Mouse (Mus musculus) E14TG2a.4 (cell line): ENCODE results near the gene Adam22.

Experiments used
- H3K27me3 ChIP-seq: 2 replicates; pipeline ENCODE4 v1.6.1; 2014; ENCODE audit warnings: low read length, control low read depth; ENCODE audit not compliant: insufficient read depth
- H3K36me3 ChIP-seq: 2 replicates; pipeline ENCODE4 v1.6.1; 2014; ENCODE audit warnings: low read length, control low read depth; ENCODE audit not compliant: insufficient read depth
- H3K4me1 ChIP-seq: replicated peaks from 2 replicates; pipeline ENCODE4 v1.6.1; 2014; ENCODE audit warnings: low read depth, low read length, control low read depth
- H3K4me3 ChIP-seq: replicated peaks from 2 replicates; pipeline ENCODE4 v1.5.1; 2014; ENCODE audit warnings: mild to moderate bottlenecking, low read length
- H3K9me3 ChIP-seq: 2 replicates; pipeline ENCODE4 v1.6.1; 2014; ENCODE audit warnings: low read length, control low read depth
- CTCF ChIP-seq: conservative IDR thresholded peaks from 2 replicates; pipeline ENCODE4 v1.5.1; 2014; ENCODE audit warnings: low read length
- NANOG ChIP-seq: IDR thresholded peaks from 2 replicates; pipeline ENCODE4 v1.6.1; 2014; ENCODE audit warnings: borderline replicate concordance, low read length, mixed read lengths
- POU5F1 ChIP-seq: IDR thresholded peaks from 2 replicates; pipeline ENCODE4 v1.6.1; 2014; ENCODE audit warnings: low read length, borderline replicate concordance

Gene Adam22

GRCm38 (mm10) chr5:8120926-8121325, 247.0 kb downstream of the Adam22 start:
- Histone ChIP-seq H3K4me1 (no peaks in the 10 kb centered on the region), H3K4me3 (no peak overlapping the region), H3K27me3 (no peaks in the 10 kb centered on the region), H3K9me3 (0 out of 2 replicates have a peak, but pooled peaks cover 4% of the 10 kb centered on the region), H3K36me3 (no peaks in the 10 kb centered on the region)
- TF ChIP-seq NANOG (no peak), CTCF (no peak), POU5F1 (no peak)

- H3K4me3 ChIP-seq = no peak overlapping the region
- no peaks in the 10 kb centered on the region for H3K27me3 ChIP-seq
- H3K9me3 ChIP-seq = 0 out of 2 replicates have a peak, but pooled peaks cover 4% of the 10 kb centered on the region
- H3K4me1 ChIP-seq = no peaks in the 10 kb centered on the region
- TF ChIP-seq POU5F1 = no peak
- no peak for TF ChIP-seq NANOG
- TF ChIP-seq CTCF = no peak
- no peaks in the 10 kb centered on the region for H3K36me3 ChIP-seq
Observed at GRCm38 (mm10) chr5:8120087-8120486, 247.9 kb downstream of the Adam22 start.

GRCm38 (mm10) chr5:8116561-8117168, 251.3 kb downstream of the Adam22 start:
- no peaks in the 10 kb centered on the region for H3K4me1 ChIP-seq
- H3K4me3 ChIP-seq = no peak overlapping the region
- H3K36me3 ChIP-seq = no peaks in the 10 kb centered on the region
- H3K9me3 ChIP-seq = no peaks in the 10 kb centered on the region
- no peaks in the 10 kb centered on the region for H3K27me3 ChIP-seq
- no peak for TF ChIP-seq NANOG
- no peak for TF ChIP-seq CTCF
- no peak for TF ChIP-seq POU5F1

- Histone ChIP-seq H3K36me3 (no peaks in the 10 kb centered on the region), H3K4me1 (no peaks in the 10 kb centered on the region), H3K9me3 (no peaks in the 10 kb centered on the region), H3K4me3 (no peak overlapping the region), H3K27me3 (no peaks in the 10 kb centered on the region)
- TF ChIP-seq NANOG (no peak), CTCF (no peak), POU5F1 (no peak)
Observed at GRCm38 (mm10) chr5:8112246-8112645, 255.7 kb downstream of the Adam22 start.

- Histone ChIP-seq H3K27me3 (no peaks in the 10 kb centered on the region), H3K36me3 (no peaks in the 10 kb centered on the region), H3K4me1 (no peaks in the 10 kb centered on the region), H3K4me3 (no peak overlapping the region), H3K9me3 (no peaks in the 10 kb centered on the region)
- no peak for TF ChIP-seq CTCF
- TF ChIP-seq NANOG = no peak
- TF ChIP-seq POU5F1 = no peak
Observed at GRCm38 (mm10) chr5:8111691-8112090, 256.3 kb downstream of the Adam22 start.

GRCm38 (mm10) chr5:8095689-8096088, 272.3 kb downstream of the Adam22 start:
- no peak for TF ChIP-seq CTCF
- TF ChIP-seq NANOG = no peak
- TF ChIP-seq POU5F1 = no peak
- Histone ChIP-seq H3K4me1 (no peaks in the 10 kb centered on the region), H3K27me3 (no peaks in the 10 kb centered on the region), H3K9me3 (no peaks in the 10 kb centered on the region), H3K4me3 (no peak overlapping the region), H3K36me3 (no peaks in the 10 kb centered on the region)

- TF ChIP-seq NANOG = no peak
- TF ChIP-seq CTCF = no peak
- TF ChIP-seq POU5F1 = no peak
- Histone ChIP-seq H3K27me3 (no peaks in the 10 kb centered on the region), H3K4me3 (no peak overlapping the region), H3K36me3 (no peaks in the 10 kb centered on the region), H3K9me3 (no peaks in the 10 kb centered on the region), H3K4me1 (no peaks in the 10 kb centered on the region)
Observed at GRCm38 (mm10) chr5:8094921-8095320, 273.0 kb downstream of the Adam22 start.

- no peaks in the 10 kb centered on the region for H3K4me1 ChIP-seq
- no peak for TF ChIP-seq CTCF
- TF ChIP-seq NANOG = no peak
- TF ChIP-seq POU5F1 = no peak
- H3K9me3 ChIP-seq = no peaks in the 10 kb centered on the region
- no peaks in the 10 kb centered on the region for H3K36me3 ChIP-seq
- H3K4me3 ChIP-seq = no peak overlapping the region
- no peaks in the 10 kb centered on the region for H3K27me3 ChIP-seq
Observed at GRCm38 (mm10) chr5:8088147-8088546, 279.8 kb downstream of the Adam22 start.

GRCm38 (mm10) chr5:8085661-8086060, 282.3 kb downstream of the Adam22 start:
- no peaks in the 10 kb centered on the region for H3K9me3 ChIP-seq
- no peak overlapping the region for H3K4me3 ChIP-seq
- no peaks in the 10 kb centered on the region for H3K4me1 ChIP-seq
- no peaks in the 10 kb centered on the region for H3K27me3 ChIP-seq
- TF ChIP-seq CTCF = no peak
- no peaks in the 10 kb centered on the region for H3K36me3 ChIP-seq
